Mouse (Mus musculus) erythroblast, embryonic 14.5 days (primary cell): Measurements from ENCODE around the gene Adamtsl1. TPM values are rescaled to one million over a fixed set of nuclear protein-coding genes. Genes with fewer than 3 reads are reported as not detected.

Source experiments
- H3K27me3 ChIP-seq: 2 replicates; pipeline ENCODE4 v1.6.1; 2012; ENCODE audit warnings: inconsistent platforms; ENCODE audit not compliant: control insufficient read depth
- H3K36me3 ChIP-seq: 2 replicates; pipeline ENCODE4 v1.6.1; 2012; ENCODE audit warnings: mild to moderate bottlenecking, inconsistent platforms; ENCODE audit not compliant: control insufficient read depth
- H3K4me1 ChIP-seq: 2 replicates; pipeline ENCODE4 v1.6.1; 2012; ENCODE audit warnings: inconsistent platforms; ENCODE audit not compliant: control insufficient read depth
- H3K4me3 ChIP-seq: replicated peaks from 2 replicates; pipeline ENCODE3; 2012; ENCODE audit warnings: moderate library complexity, mild to moderate bottlenecking, inconsistent platforms
- H3K9me3 ChIP-seq: 2 replicates; pipeline ENCODE4 v1.6.1; 2012; ENCODE audit warnings: low read length, inconsistent platforms, mixed read lengths; ENCODE audit not compliant: control insufficient read depth
- GATA1 ChIP-seq: IDR thresholded peaks from 2 replicates; pipeline ENCODE4 v1.6.1; 2012; ENCODE audit warnings: low read length, inconsistent platforms, mixed read lengths
- TAL1 ChIP-seq: IDR thresholded peaks from 3 replicates; pipeline ENCODE4 v1.6.1; 2012; ENCODE audit warnings: low read length, inconsistent platforms, mixed read lengths
- polyA plus RNA-seq: library from polyadenylated mRNA; stranded (reverse); fragments of >175 nt; gene quantifications from 2 replicates; pipeline ENCODE4 v1.2.3, GENCODE M21; 2012

Adamtsl1 gene
- polyA plus RNA-seq, 1 experiment, result not detected

DNA sequence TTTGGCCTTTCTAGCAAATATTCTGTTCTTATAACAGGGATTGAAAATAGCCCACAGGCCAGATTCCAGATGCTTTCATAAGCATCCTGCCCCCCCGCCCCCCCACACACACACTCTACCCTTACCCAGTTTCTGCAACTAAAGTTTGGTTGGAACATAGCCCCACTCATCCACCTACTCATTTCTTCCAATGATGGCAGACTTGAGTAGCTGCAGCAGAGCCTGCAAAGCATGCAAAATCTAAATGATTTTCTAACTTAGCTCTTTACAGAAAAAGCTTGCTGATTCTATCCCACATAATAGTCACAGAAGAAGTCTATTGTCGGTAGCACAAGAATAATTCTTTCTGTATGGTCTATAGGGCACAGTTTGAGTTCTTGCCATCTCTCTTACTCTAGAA lies 760.7 kb downstream of the Adamtsl1 start:
- H3K9me3 ChIP-seq, result no peaks in the 10 kb centered on the region
- H3K4me3 ChIP-seq, result no peak overlapping the region
- H3K36me3 ChIP-seq, result no peaks in the 10 kb centered on the region
- TF ChIP-seq TAL1 (no peak), GATA1 (no peak)
- no peaks in the 10 kb centered on the region for H3K27me3 ChIP-seq
- H3K4me1 ChIP-seq, result no peaks in the 10 kb centered on the region

DNA sequence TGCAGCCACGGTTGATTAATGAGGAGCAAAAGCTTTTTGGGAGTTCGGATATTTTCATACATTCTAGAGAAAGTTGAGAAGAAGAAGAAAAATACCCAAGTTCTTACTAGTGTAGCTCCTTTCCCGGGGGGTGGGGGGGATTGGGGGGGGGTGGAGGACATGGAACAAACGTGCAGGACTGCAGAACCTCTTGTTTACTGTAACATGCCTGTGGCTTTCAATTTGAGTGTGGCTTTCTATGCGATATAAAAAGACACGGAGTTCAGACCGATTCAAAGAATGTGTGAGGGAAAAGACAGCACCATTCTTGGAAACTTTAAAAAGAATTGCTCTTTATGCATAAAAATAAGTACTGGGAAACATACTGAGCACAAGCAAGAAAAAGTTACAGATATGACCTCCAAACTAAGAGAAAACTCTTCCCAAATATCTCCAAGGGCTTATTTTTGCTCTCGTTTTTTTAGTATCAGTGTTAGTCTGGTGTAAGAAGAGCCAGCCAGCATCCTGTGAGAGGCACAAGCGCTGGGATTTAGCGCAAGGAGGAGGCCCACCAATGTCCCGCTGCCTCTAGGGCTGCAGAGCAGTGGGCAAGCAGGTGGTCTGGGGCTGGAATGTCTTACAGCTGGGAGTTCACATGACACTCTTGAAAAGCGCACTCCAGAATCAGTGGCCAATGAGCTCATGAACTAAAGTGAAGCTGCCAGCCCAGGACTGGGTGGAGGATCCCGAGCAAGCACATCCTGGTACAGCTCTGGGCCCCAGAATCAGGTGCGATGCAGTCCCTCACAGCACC lies 762.2 kb downstream of the Adamtsl1 start:
- Histone ChIP-seq H3K27me3 (no peaks in the 10 kb centered on the region), H3K9me3 (no peaks in the 10 kb centered on the region), H3K4me1 (no peaks in the 10 kb centered on the region), H3K4me3 (no peak overlapping the region), H3K36me3 (no peaks in the 10 kb centered on the region)
- TF ChIP-seq TAL1, result no peak
- no peak for TF ChIP-seq GATA1

DNA sequence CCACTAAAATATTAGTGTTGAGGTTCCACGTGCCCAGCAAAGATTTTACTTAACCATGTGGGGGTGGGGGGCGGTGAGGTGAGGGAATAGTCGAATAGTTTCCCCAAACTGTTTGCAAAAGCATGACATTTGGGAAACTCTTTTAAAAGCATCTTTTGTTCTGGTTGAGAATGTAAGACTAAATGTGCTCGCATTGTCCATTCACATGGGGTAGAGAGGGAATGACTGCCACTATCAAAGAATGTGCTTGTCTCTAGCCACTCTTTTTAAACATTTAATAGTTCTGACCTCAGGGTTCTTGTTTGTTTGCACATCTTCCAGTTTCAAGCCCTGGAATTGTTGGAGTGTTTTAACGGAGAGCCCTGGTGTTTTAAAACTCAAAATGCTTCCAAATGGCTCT lies 764.6 kb downstream of the Adamtsl1 start:
- TF ChIP-seq TAL1 (no peak), GATA1 (no peak)
- H3K9me3 ChIP-seq, result no peaks in the 10 kb centered on the region
- H3K4me3 ChIP-seq, result no peak overlapping the region
- H3K36me3 ChIP-seq, result no peaks in the 10 kb centered on the region
- no peaks in the 10 kb centered on the region for H3K27me3 ChIP-seq
- no peaks in the 10 kb centered on the region for H3K4me1 ChIP-seq

DNA sequence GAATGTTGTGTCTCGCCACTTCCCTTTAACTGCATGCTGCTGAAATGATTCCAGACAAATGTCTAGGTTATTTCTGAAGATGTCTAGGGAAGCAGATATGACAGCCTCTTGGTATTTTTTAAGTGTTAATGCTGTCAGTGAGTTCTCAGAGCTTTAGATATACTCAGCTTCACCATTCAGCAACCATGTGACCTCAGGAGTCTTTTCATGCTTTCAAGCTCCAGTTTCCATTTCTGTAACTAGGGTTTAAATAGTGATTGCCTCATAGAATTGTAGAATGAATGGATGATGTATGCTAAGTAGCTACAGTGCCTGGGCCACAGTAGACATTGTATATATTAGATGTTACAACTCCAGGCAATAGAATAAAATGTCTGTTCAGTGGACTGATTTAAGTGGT lies 772.6 kb downstream of the Adamtsl1 start:
- Histone ChIP-seq H3K9me3 (no peaks in the 10 kb centered on the region), H3K27me3 (no peaks in the 10 kb centered on the region), H3K4me1 (no peaks in the 10 kb centered on the region), H3K4me3 (no peak overlapping the region), H3K36me3 (no peaks in the 10 kb centered on the region)
- no peak for TF ChIP-seq TAL1
- no peak for TF ChIP-seq GATA1

DNA sequence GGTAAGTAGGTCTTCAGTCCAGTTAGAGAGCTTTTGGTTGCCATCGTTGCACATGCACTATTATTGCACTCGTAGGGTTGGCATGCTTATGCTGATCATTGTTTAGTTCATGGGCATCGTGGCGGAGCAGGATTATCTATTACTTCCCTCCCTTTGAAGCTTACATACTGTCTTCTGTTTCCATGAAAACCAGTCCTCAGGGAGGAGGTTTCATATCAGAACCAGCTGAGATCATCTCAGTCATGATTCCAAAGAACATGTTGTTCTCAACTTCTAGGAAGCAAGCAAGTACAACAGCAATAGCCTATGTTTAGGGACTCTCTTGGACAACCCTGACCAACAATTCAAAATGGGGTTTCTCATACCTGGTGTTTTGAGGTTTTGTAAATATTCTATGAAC lies 774.3 kb downstream of the Adamtsl1 start:
- H3K27me3 ChIP-seq, result no peaks in the 10 kb centered on the region
- H3K4me1 ChIP-seq, result no peaks in the 10 kb centered on the region
- TF ChIP-seq GATA1, result no peak
- no peak for TF ChIP-seq TAL1
- H3K9me3 ChIP-seq, result no peaks in the 10 kb centered on the region
- no peak overlapping the region for H3K4me3 ChIP-seq
- H3K36me3 ChIP-seq, result no peaks in the 10 kb centered on the region

- no peaks in the 10 kb centered on the region for H3K9me3 ChIP-seq
- H3K4me3 ChIP-seq, result no peak overlapping the region
- no peaks in the 10 kb centered on the region for H3K27me3 ChIP-seq
- H3K36me3 ChIP-seq, result no peaks in the 10 kb centered on the region
- no peaks in the 10 kb centered on the region for H3K4me1 ChIP-seq
- TF ChIP-seq GATA1, result no peak
- no peak for TF ChIP-seq TAL1
These were observed 775.7 kb downstream of the Adamtsl1 start for GRCm38 (mm10) chr4:86289511-86290273.

DNA sequence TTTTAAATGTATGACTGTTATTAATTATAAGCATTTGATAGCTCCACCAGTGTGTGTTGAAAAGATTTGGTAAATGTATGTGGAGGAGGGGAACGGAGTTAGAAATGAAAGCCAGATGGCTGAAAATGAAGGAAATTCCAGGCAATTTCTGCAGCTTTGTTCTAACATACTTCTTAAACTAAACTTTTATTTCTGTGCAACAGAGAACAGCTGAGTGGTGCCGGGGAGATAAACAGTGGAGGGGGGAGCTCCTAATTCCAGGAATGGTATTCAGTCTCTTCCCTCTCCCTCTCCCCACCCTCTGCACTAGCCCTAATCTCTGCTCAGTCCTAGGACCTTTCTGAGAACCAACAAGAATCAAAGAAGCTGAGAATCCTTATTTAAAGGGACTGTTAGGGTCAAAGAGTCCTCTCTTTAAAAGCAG lies 780.9 kb downstream of the Adamtsl1 start:
- H3K4me3 ChIP-seq, result no peak overlapping the region
- no peak for TF ChIP-seq TAL1
- H3K27me3 ChIP-seq, result no peaks in the 10 kb centered on the region
- no peaks in the 10 kb centered on the region for H3K36me3 ChIP-seq
- no peaks in the 10 kb centered on the region for H3K9me3 ChIP-seq
- H3K4me1 ChIP-seq, result no peaks in the 10 kb centered on the region

DNA sequence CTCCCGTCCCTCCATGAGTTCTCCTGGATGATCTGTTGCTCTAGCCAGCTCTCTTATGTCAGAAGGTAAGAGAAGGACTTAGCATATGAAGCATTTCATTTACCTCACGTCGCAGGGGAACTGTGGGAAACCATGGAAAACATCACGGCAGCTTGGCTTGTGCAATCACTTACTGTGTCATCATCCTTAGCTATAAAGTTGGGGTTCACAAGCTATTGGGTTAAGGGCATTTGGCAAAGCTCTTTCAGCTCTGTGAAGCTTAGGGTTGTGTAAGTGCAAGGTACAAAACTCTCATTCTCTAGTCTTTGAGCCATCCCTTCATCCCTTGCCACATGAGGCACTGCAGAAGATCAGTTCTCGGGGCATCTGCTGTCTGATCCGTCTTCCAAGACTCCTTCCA lies 787.5 kb downstream of the Adamtsl1 start:
- Histone ChIP-seq H3K27me3 (no peaks in the 10 kb centered on the region), H3K4me3 (no peak overlapping the region), H3K36me3 (no peaks in the 10 kb centered on the region), H3K9me3 (no peaks in the 10 kb centered on the region), H3K4me1 (no peaks in the 10 kb centered on the region)
- no peak for TF ChIP-seq TAL1
- no peak for TF ChIP-seq GATA1

- Histone ChIP-seq H3K4me1 (no peaks in the 10 kb centered on the region), H3K36me3 (no peaks in the 10 kb centered on the region), H3K4me3 (no peak overlapping the region), H3K27me3 (no peaks in the 10 kb centered on the region), H3K9me3 (no peaks in the 10 kb centered on the region)
- TF ChIP-seq TAL1 (no peak), GATA1 (no peak)
These were observed 788.1 kb downstream of the Adamtsl1 start for GRCm38 (mm10) chr4:86302095-86302494.
